Mouse (Mus musculus): Measurements from ENCODE around the gene Abcg8. TPM values are rescaled to one million over a fixed set of nuclear protein-coding genes. Genes with fewer than 3 reads are reported as not detected.

Gene Abcg8
- total and polyA plus RNA-seq, 3 experiments = not detected

- Histone ChIP-seq H3K27me3 (ENCODE audit: control insufficient read depth in 1 of 2, insufficient read depth in 2 of 2, low read length in 2 of 2) (no peaks in the 10 kb centered on the region; a peak in 1 of 4 replicates), H3K27ac (ENCODE audit: control insufficient read depth, low read depth, low read length) (no peak overlapping the region), H3K9ac (ENCODE audit: control insufficient read depth, low read depth, low read length, poor library complexity, severe bottlenecking) (no peak overlapping the region), H3K4me1 (ENCODE audit: control insufficient read depth in 1 of 2, insufficient read depth in 2 of 2, low read length in 2 of 2) (no peaks in the 10 kb centered on the region), H3K79me2 (ENCODE audit: control insufficient read depth, insufficient read depth, low read length, poor library complexity) (no peaks in the 10 kb centered on the region), H3K9me3 (replicated peaks; ENCODE audit: insufficient read depth, low read length) (no peaks in the 10 kb centered on the region), H3K36me3 (ENCODE audit: control insufficient read depth in 1 of 2, insufficient read depth in 2 of 2, low read length in 2 of 2) (no peaks in the 10 kb centered on the region), H3K4me3 (ENCODE audit: control insufficient read depth in 1 of 2, insufficient read depth in 1 of 2, low read depth in 2 of 2, low read length in 2 of 2) (no peak overlapping the region)
- TF ChIP-seq MAX (IDR thresholded peaks at IDR 0.05; ENCODE audit: low read length) (no peak), MEF2A (IDR thresholded peaks at IDR 0.05; ENCODE audit: extremely low read depth, insufficient replicate concordance, low read depth, low read length, poor library complexity, severe bottlenecking) (no peak), POLR2AphosphoS5 (IDR thresholded peaks at IDR 0.05; ENCODE audit: borderline replicate concordance, low read depth, low read length) (no peak), USF1 (IDR thresholded peaks at IDR 0.05; ENCODE audit: low read depth, low read length) (no peak), ZKSCAN1 (IDR thresholded peaks at IDR 0.05; ENCODE audit: low read depth, low read length) (no peak), MYB (IDR thresholded peaks at IDR 0.05; ENCODE audit: low read depth, low read length) (no peak), ETS1 (IDR thresholded peaks at IDR 0.05; ENCODE audit: low read depth, low read length) (no peak), TAL1 (IDR thresholded peaks at IDR 0.05; ENCODE audit: low read length) (no peak), JUND (IDR thresholded peaks at IDR 0.05; ENCODE audit: low read depth, low read length) (no peak), RAD21 (IDR thresholded peaks at IDR 0.05; ENCODE audit: low read depth, low read length) (no peak), SIN3A (IDR thresholded peaks at IDR 0.05; ENCODE audit: low read length) (no peak), USF2 (IDR thresholded peaks at IDR 0.05; ENCODE audit: borderline replicate concordance in 1 of 2, insufficient read depth in 1 of 2, low read depth in 1 of 2, low read length in 2 of 2) (no peak), MAFK (IDR thresholded peaks at IDR 0.05; ENCODE audit: borderline replicate concordance, low read depth, low read length) (no peak), POLR2AphosphoS2 (IDR thresholded peaks at IDR 0.05; ENCODE audit: low read length) (no peak), ZC3H11A (IDR thresholded peaks at IDR 0.05; ENCODE audit: low read depth, low read length) (no peak), CHD1 (IDR thresholded peaks at IDR 0.05; ENCODE audit: low read depth, low read length) (no peak), MYC (IDR thresholded peaks at IDR 0.05; ENCODE audit: low read depth, low read length) (no peak), UBTF (IDR thresholded peaks at IDR 0.05; ENCODE audit: borderline replicate concordance, insufficient read depth, low read depth, low read length) (no peak)
- no peak for DNase-seq (ENCODE audit: low read depth, low spot score)
Measured at GRCm38 (mm10) chr17:84672376-84673369, 3.4 kb upstream of the Abcg8 start.

GRCm38 (mm10) chr17:84674048-84674447, 2.1 kb upstream of the Abcg8 start:
- no peak for DNase-seq (ENCODE audit: low read depth, low spot score)

More at GRCm38 (mm10) chr17:84674048-84674447, 2.1 kb upstream of the Abcg8 start:
- H3K4me1 ChIP-seq (ENCODE audit: control insufficient read depth in 1 of 2, insufficient read depth in 2 of 2, low read length in 2 of 2) = no peaks in the 10 kb centered on the region
- no peak overlapping the region for H3K9ac ChIP-seq (ENCODE audit: control insufficient read depth, low read depth, low read length, poor library complexity, severe bottlenecking)
- H3K79me2 ChIP-seq (ENCODE audit: control insufficient read depth, insufficient read depth, low read length, poor library complexity) = no peaks in the 10 kb centered on the region
- no peak overlapping the region for H3K27ac ChIP-seq (ENCODE audit: control insufficient read depth, low read depth, low read length)
- H3K27me3 ChIP-seq (ENCODE audit: control insufficient read depth in 1 of 2, insufficient read depth in 2 of 2, low read length in 2 of 2) = no peaks in the 10 kb centered on the region; a peak in 1 of 4 replicates
- H3K4me3 ChIP-seq (ENCODE audit: control insufficient read depth in 1 of 2, insufficient read depth in 1 of 2, low read depth in 2 of 2, low read length in 2 of 2) = no peak overlapping the region
- TF ChIP-seq ZMIZ1 (IDR thresholded peaks at IDR 0.05; ENCODE audit: low read depth, low read length) = no peak
- no peak for TF ChIP-seq CHD2 (IDR thresholded peaks at IDR 0.05; ENCODE audit: low read length)
- no peak for TF ChIP-seq UBTF (IDR thresholded peaks at IDR 0.05; ENCODE audit: borderline replicate concordance, insufficient read depth, low read depth, low read length)
- no peak for TF ChIP-seq POLR2A (IDR thresholded peaks at IDR 0.05; ENCODE audit: control insufficient read depth in 1 of 2, insufficient read depth in 1 of 2, low read depth in 1 of 2, low read length in 2 of 2, poor library complexity in 1 of 2)
- no peak for TF ChIP-seq NELFE (IDR thresholded peaks at IDR 0.05; ENCODE audit: low read depth, low read length)
- TF ChIP-seq CHD1 (IDR thresholded peaks at IDR 0.05; ENCODE audit: low read depth, low read length) = no peak
- no peak for TF ChIP-seq GABPA (IDR thresholded peaks at IDR 0.05; ENCODE audit: low read depth, low read length)
- TF ChIP-seq MEF2A (IDR thresholded peaks at IDR 0.05; ENCODE audit: extremely low read depth, insufficient replicate concordance, low read depth, low read length, poor library complexity, severe bottlenecking) = no peak
- TF ChIP-seq ELF1 (IDR thresholded peaks at IDR 0.05; ENCODE audit: low read depth, low read length) = no peak
- no peaks in the 10 kb centered on the region for H3K9me3 ChIP-seq (replicated peaks; ENCODE audit: insufficient read depth, low read length)
- no peaks in the 10 kb centered on the region for H3K36me3 ChIP-seq (ENCODE audit: control insufficient read depth in 1 of 2, insufficient read depth in 2 of 2, low read length in 2 of 2)

Measured in MEL (cell line).